Comparison of ENCODE assay signal across 8 mouse cellular contexts in the genomic region with DNA sequence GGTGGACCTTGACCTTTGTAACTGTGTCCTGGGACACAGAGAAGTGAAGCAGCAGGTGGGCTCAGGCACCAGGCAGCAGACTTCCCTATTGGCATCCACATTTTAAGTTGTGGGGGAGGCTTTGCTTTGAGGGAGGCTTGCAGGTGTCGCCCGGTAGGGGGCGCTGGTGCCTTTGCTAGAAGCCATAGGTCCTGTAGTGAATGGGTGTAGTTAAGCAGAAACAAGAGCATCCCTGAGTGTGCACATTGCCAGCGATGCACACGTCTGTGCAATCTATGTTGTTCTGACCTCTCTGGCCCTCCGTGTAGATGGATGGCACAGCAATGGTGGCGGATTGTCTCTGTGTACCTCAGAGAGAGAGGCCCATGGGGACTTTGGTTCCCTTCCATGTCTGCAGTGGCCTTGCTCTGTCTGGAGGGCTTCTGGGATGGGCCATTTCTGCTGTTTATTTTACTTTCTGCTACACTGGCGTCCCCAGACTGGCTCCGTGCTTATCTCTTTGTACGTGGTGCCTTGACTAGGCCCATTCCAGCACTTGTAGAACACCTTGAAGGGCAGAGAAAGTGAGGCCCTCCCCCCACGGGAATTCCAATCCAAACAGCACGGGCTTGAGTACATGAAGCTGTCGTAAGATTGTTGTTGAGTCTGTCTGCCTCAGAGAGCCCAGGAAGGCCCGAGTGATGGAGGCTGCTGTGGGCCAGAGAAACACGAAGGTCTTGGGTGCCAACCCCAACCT.
A peak's percentile ranks its signal among the peaks of the same experiment; 100 is the strongest.
DNase-seq lines count a peak whose midpoint lies in the region; ATAC-seq lines count a peak whose summit lies in the region.

No protein-coding gene starts in this region.

- intact Hi-C loops in gastrocnemius, postnatal 14 days (cut with DNase I; ENCODE audit: low total_unique reads), result loop anchor here (5.0 to 10.0 kb wide), 4 partner anchors 57 to 175 kb away; no protein-coding TSS in a partner anchor
- intact Hi-C loops in left cerebral cortex, postnatal 36 days (cut with DNase I), result loop anchor here (5.0 to 10.0 kb wide), 2 partner anchors 67 to 175 kb away; no protein-coding TSS in a partner anchor

- H3K9ac ChIP-seq in liver, embryonic 12.5 days, result no peak overlapping the region
- 0 out of 2 replicates have a peak overlapping the region, but pooled peaks have one; percentile 22 for H3K9ac ChIP-seq in intestine, embryonic 16.5 days (ENCODE audit: low read depth, low read length)
- no peak overlapping the region for H3K9ac ChIP-seq in midbrain, embryonic 16.5 days (ENCODE audit: low read depth, low read length)

- H3K9me3 ChIP-seq in liver, embryonic 12.5 days (replicated peaks), result no peaks in the 10 kb centered on the region
- H3K9me3 ChIP-seq in intestine, embryonic 16.5 days (ENCODE audit: control insufficient read depth, low read length), result no peaks in the 10 kb centered on the region
- no peaks in the 10 kb centered on the region for H3K9me3 ChIP-seq in midbrain, embryonic 16.5 days (replicated peaks; ENCODE audit: control insufficient read depth, low read length, poor library complexity, severe bottlenecking)

- no peak overlapping the region for H3K4me3 ChIP-seq in liver, embryonic 12.5 days
- no peak overlapping the region for H3K4me3 ChIP-seq in intestine, embryonic 16.5 days (ENCODE audit: low read length)
- no peak overlapping the region for H3K4me3 ChIP-seq in midbrain, embryonic 16.5 days (ENCODE audit: low read depth, low read length)

- 38% methylated on average over 15 of the region's 15 CpGs for WGBS in liver, embryonic 12.5 days (ENCODE audit: insufficient replicate concordance)
- WGBS in intestine, embryonic 16.5 days, result 33% methylated on average over 15 of the region's 15 CpGs
- 49% methylated on average over 15 of the region's 15 CpGs for WGBS in midbrain, embryonic 16.5 days

- no peaks in the 10 kb centered on the region for H3K27me3 ChIP-seq in liver, embryonic 12.5 days (replicated peaks)
- no peaks in the 10 kb centered on the region for H3K27me3 ChIP-seq in intestine, embryonic 16.5 days (replicated peaks; ENCODE audit: control insufficient read depth, insufficient read depth, low read length)
- no peaks in the 10 kb centered on the region for H3K27me3 ChIP-seq in midbrain, embryonic 16.5 days (ENCODE audit: control insufficient read depth, insufficient read depth, low read depth, low read length)

- ATAC-seq in liver, embryonic 12.5 days, result no peak
- peak; percentile 76 for ATAC-seq in intestine, embryonic 16.5 days
- 0 out of 2 replicates have a peak, but pooled peaks have one; percentile 56 for ATAC-seq in midbrain, embryonic 16.5 days

- peak; percentile 86 for DNase-seq in liver
- peak; percentile 89 for DNase-seq in embryo, embryonic 10 days (ENCODE audit: low spot score)
- DNase-seq in gastrocnemius, postnatal 14 days, result peak; percentile 85
- DNase-seq in left cerebral cortex, postnatal 36 days (ENCODE audit: low spot score in 2 of 2), result peak; percentile 75 to 77
- DNase-seq in spleen, postnatal 14 days (ENCODE audit: low spot score in 2 of 2), result peak; percentile 56 to 76

- peaks cover 51% of the 10 kb centered on the region for H3K36me3 ChIP-seq in liver, embryonic 12.5 days
- H3K36me3 ChIP-seq in intestine, embryonic 16.5 days (ENCODE audit: control insufficient read depth, insufficient read depth, low read length), result peaks cover 22% of the 10 kb centered on the region
- peaks cover 22% of the 10 kb centered on the region for H3K36me3 ChIP-seq in midbrain, embryonic 16.5 days (ENCODE audit: control insufficient read depth, insufficient read depth, low read length)

- H3K27ac ChIP-seq in liver, embryonic 12.5 days, result no peak overlapping the region
- H3K27ac ChIP-seq in intestine, embryonic 16.5 days (ENCODE audit: low read length), result no peak overlapping the region
- no peak overlapping the region for H3K27ac ChIP-seq in midbrain, embryonic 16.5 days (ENCODE audit: low read length)

- 0 out of 2 replicates have a peak, but pooled peaks cover 8% of the 10 kb centered on the region for H3K4me1 ChIP-seq in liver, embryonic 12.5 days
- H3K4me1 ChIP-seq in intestine, embryonic 16.5 days (ENCODE audit: control insufficient read depth, insufficient read depth, low read length), result 0 out of 2 replicates have a peak, but pooled peaks cover 6% of the 10 kb centered on the region
- H3K4me1 ChIP-seq in midbrain, embryonic 16.5 days (ENCODE audit: control insufficient read depth, insufficient read depth, low read length), result no peaks in the 10 kb centered on the region

- H3K4me2 ChIP-seq in liver, embryonic 12.5 days, result no peak overlapping the region
- no peak overlapping the region for H3K4me2 ChIP-seq in intestine, embryonic 16.5 days (ENCODE audit: low read depth, low read length)
- no peak overlapping the region for H3K4me2 ChIP-seq in midbrain, embryonic 16.5 days (ENCODE audit: low read length)
